Mouse (Mus musculus) testis, adult 2 months (tissue): ENCODE measurements around the gene Tmem87b.

ENCODE experiments used
- CTCF ChIP-seq: fragments of 200-500 bp; IDR thresholded peaks from 2 replicates; pipeline ENCODE4 v1.5.1; 2012; ENCODE audit warnings: low read depth, mild to moderate bottlenecking, inconsistent platforms, low read length, moderate library complexity; ENCODE audit not compliant: control insufficient read depth, insufficient read depth, insufficient replicate concordance
- POLR2A ChIP-seq: fragments of 200-500 bp; IDR thresholded peaks from 2 replicates; pipeline ENCODE4 v1.6.1; 2012; ENCODE audit warnings: low read depth, mild to moderate bottlenecking, inconsistent platforms, low read length, moderate library complexity; ENCODE audit not compliant: control insufficient read depth

DNA sequence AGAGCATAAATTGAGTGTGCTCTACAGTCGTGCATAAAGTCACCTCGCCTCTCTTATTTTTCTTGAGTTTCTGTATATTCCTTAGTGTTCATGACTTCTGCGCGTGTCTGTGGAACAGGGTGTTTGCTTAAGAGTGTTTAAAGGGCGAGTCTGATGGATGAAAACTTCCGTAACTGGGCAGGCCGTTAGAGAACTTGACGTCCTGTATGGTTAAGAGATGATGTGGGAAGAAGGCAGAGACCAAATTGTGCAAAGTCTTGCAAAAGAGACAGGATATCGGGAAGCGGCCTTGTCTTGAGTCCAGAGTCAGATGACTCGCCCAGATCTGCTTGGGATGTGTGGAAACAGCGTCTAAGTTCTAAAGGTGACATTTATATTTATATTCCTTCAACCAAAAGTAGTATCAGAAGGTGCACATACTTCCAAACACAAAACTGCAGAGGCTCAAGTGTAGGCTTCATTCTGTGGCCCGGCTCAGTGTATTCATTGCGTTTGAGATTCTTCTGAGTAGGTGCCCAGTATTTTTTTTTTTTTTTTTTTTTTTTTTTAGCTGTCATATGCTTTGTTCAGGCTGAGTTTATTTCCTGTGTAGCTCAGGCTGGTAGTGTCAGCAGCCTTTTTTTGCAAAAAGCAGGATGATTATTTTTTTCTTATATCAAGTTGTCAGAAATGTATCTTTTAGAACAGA, 1.2 kb downstream of the Tmem87b start:
- no peak for TF ChIP-seq CTCF
- no peak for TF ChIP-seq POLR2A
